Mouse (Mus musculus): Measurements from ENCODE around the gene Prickle3.

Prickle3 gene

GRCm38 (mm10) chrX:7657221-7657639 is at the start of gene Prickle3:
Gene Prickle3, plus strand, starts transcription at chrX:7657260.
- no peak for DNase-seq

GRCm38 (mm10) chrX:7610035-7610434 is 47.0 kb upstream of the Prickle3 start:
- DNase-seq, result peak; percentile 30

GRCm38 (mm10) chrX:7610536-7611258 is 46.4 kb upstream of the Prickle3 start:
- DNase-seq, result peak; percentile 38

GRCm38 (mm10) chrX:7617889-7618551 is 39.0 kb upstream of the Prickle3 start:
- no peak for DNase-seq

- DNase-seq, result no peak
Measured at GRCm38 (mm10) chrX:7632560-7632959, 24.5 kb upstream of the Prickle3 start.

GRCm38 (mm10) chrX:7635101-7635500 is 22.0 kb upstream of the Prickle3 start:
- no peak for DNase-seq

GRCm38 (mm10) chrX:7638401-7639091 is 18.5 kb upstream of the Prickle3 start, which contains the start of gene Syp:
Gene Syp, plus strand, starts transcription at chrX:7638471.
- peak; percentile 92 for DNase-seq

GRCm38 (mm10) chrX:7639536-7640325 is 17.3 kb upstream of the Prickle3 start:
- DNase-seq, result no peak

GRCm38 (mm10) chrX:7640785-7641184 is 16.3 kb upstream of the Prickle3 start:
- DNase-seq, result no peak

- peak; percentile 76 for DNase-seq
Measured at GRCm38 (mm10) chrX:7645349-7645748, 11.7 kb upstream of the Prickle3 start.

GRCm38 (mm10) chrX:7648671-7649304 is 8.3 kb upstream of the Prickle3 start:
- no peak for DNase-seq

- DNase-seq, result no peak
Measured at GRCm38 (mm10) chrX:7658031-7658784, 1.1 kb downstream of the Prickle3 start.

GRCm38 (mm10) chrX:7658785-7659589 is 1.9 kb downstream of the Prickle3 start:
- no peak for DNase-seq

- no peak for DNase-seq
Measured at GRCm38 (mm10) chrX:7661086-7661485, 4.0 kb downstream of the Prickle3 start.

GRCm38 (mm10) chrX:7662936-7663335 is 5.9 kb downstream of the Prickle3 start:
- no peak for DNase-seq

- peak; percentile 54 for DNase-seq
Measured at GRCm38 (mm10) chrX:7664791-7665190, 7.7 kb downstream of the Prickle3 start.

- DNase-seq, result no peak
Measured at GRCm38 (mm10) chrX:7665739-7666502, 8.9 kb downstream of the Prickle3 start.

- DNase-seq, result peak; percentile 28
Measured at GRCm38 (mm10) chrX:7670390-7670881, 13.4 kb downstream of the Prickle3 start.

GRCm38 (mm10) chrX:7670921-7671623 is 14.0 kb downstream of the Prickle3 start, which contains the start of gene Plp2:
Gene Plp2, minus strand, starts transcription at chrX:7671390.
- no peak for DNase-seq

Measured in cerebellum, adult 8-10 months (tissue).